In genomic region chr2:128241280-128241665, GRCm38 (mm10) we compare ENCODE assay signal across 13 mouse cellular contexts.
DNase-seq lines count a peak whose midpoint lies in the region; ATAC-seq lines count a peak whose summit lies in the region.
"Had no signal": no experiment of that assay in that cellular context is flagged by ENCODE, and none has a peak within 500 bp of the region (broad histone marks: within the 10 kb centered on the region; RNA-seq: fewer than 3 reads in every experiment).

No protein-coding gene starts in this region.

- DNase-seq in forebrain, embryonic 11.5 days (ENCODE audit: low spot score) = peak; percentile 55
- no peak for DNase-seq in kidney, adult 9 months
- no peak for DNase-seq in heart, adult 9 months (ENCODE audit: low spot score in 2 of 2)
- DNase-seq: B cell, adult 2 months; cerebellum, adult 9-11 months; layer of hippocampus, postnatal 36 days had no signal

- ATAC-seq in forebrain, embryonic 11.5 days (replicated peaks; ENCODE audit: low FRiP score) = peak; percentile 36; the same call in 1 of the 2 replicates
- no peak for ATAC-seq in forebrain, embryonic 15.5 days (replicated peaks)
- ATAC-seq in midbrain, embryonic 12.5 days (ENCODE audit: low FRiP score, low read depth) = peak; percentile 38; the same call in 1 of the 2 replicates
- ATAC-seq in midbrain, embryonic 16.5 days = no peak
- ATAC-seq in intestine, embryonic 15.5 days = no peak
- ATAC-seq in monocyte, adult 5-6 weeks (replicated peaks; ENCODE audit: insufficient number of reproducible peaks, low FRiP score, low TSS enrichment, poor library complexity, severe bottlenecking) = no peak

- no peaks in the 10 kb centered on the region for H3K27me3 ChIP-seq in forebrain, embryonic 11.5 days (ENCODE audit: control insufficient read depth, insufficient read depth, low read length)
- H3K27me3 ChIP-seq in forebrain, embryonic 15.5 days = no peaks in the 10 kb centered on the region
- H3K27me3 ChIP-seq in midbrain, embryonic 12.5 days = no peaks in the 10 kb centered on the region
- no peaks in the 10 kb centered on the region for H3K27me3 ChIP-seq in midbrain, embryonic 16.5 days (ENCODE audit: control insufficient read depth, insufficient read depth, low read depth, low read length)
- no peaks in the 10 kb centered on the region for H3K27me3 ChIP-seq in intestine, embryonic 15.5 days (replicated peaks)
- H3K27me3 ChIP-seq: limb, embryonic 15.5 days had no signal

- H3K4me2 ChIP-seq in forebrain, embryonic 11.5 days (ENCODE audit: low read depth, low read length, severe bottlenecking) = no peak overlapping the region
- H3K4me2 ChIP-seq in forebrain, embryonic 15.5 days (replicated peaks) = no peak overlapping the region
- no peak overlapping the region for H3K4me2 ChIP-seq in midbrain, embryonic 12.5 days (replicated peaks)
- H3K4me2 ChIP-seq in midbrain, embryonic 16.5 days (ENCODE audit: low read length) = no peak overlapping the region
- H3K4me2 ChIP-seq in intestine, embryonic 15.5 days (replicated peaks) = no peak overlapping the region
- H3K4me2 ChIP-seq: limb, embryonic 15.5 days had no signal

- no peak overlapping the region for H3K27ac ChIP-seq in forebrain, embryonic 11.5 days (ENCODE audit: low read depth, low read length)
- H3K27ac ChIP-seq in forebrain, embryonic 15.5 days (replicated peaks) = no peak overlapping the region
- no peak overlapping the region for H3K27ac ChIP-seq in midbrain, embryonic 12.5 days (replicated peaks)
- H3K27ac ChIP-seq in midbrain, embryonic 16.5 days (ENCODE audit: low read length) = no peak overlapping the region
- peak overlapping the region; percentile 41; the same call in 1 of the 2 replicates for H3K27ac ChIP-seq in intestine, embryonic 15.5 days
- H3K27ac ChIP-seq: limb, embryonic 15.5 days had no signal

- no peaks in the 10 kb centered on the region for H3K36me3 ChIP-seq in forebrain, embryonic 11.5 days (ENCODE audit: control insufficient read depth, insufficient read depth, low read length)
- H3K36me3 ChIP-seq in forebrain, embryonic 15.5 days = no peaks in the 10 kb centered on the region
- H3K36me3 ChIP-seq in midbrain, embryonic 12.5 days = no peaks in the 10 kb centered on the region
- no peaks in the 10 kb centered on the region for H3K36me3 ChIP-seq in midbrain, embryonic 16.5 days (ENCODE audit: control insufficient read depth, insufficient read depth, low read length)
- no peaks in the 10 kb centered on the region for H3K36me3 ChIP-seq in intestine, embryonic 15.5 days
- H3K36me3 ChIP-seq: limb, embryonic 15.5 days had no signal

- peaks cover 10% of the 10 kb centered on the region; the same call in 1 of the 2 replicates for H3K4me1 ChIP-seq in forebrain, embryonic 11.5 days (replicated peaks; ENCODE audit: control insufficient read depth, insufficient read depth, low read length)
- H3K4me1 ChIP-seq in forebrain, embryonic 15.5 days = peaks cover 10% of the 10 kb centered on the region
- peaks cover 20% of the 10 kb centered on the region for H3K4me1 ChIP-seq in midbrain, embryonic 12.5 days
- peaks cover 2% of the 10 kb centered on the region; the same call in 1 of the 2 replicates for H3K4me1 ChIP-seq in midbrain, embryonic 16.5 days (ENCODE audit: control insufficient read depth, insufficient read depth, low read length)
- H3K4me1 ChIP-seq in intestine, embryonic 15.5 days (replicated peaks) = peaks cover 5% of the 10 kb centered on the region; the same call in 1 of the 2 replicates

- H3K4me3 ChIP-seq in forebrain, embryonic 11.5 days (ENCODE audit: low read depth, low read length) = no peak overlapping the region
- no peak overlapping the region for H3K4me3 ChIP-seq in forebrain, embryonic 15.5 days
- no peak overlapping the region for H3K4me3 ChIP-seq in midbrain, embryonic 12.5 days
- H3K4me3 ChIP-seq in midbrain, embryonic 16.5 days (ENCODE audit: low read depth, low read length) = no peak overlapping the region
- H3K4me3 ChIP-seq in intestine, embryonic 15.5 days (replicated peaks) = no peak overlapping the region
- H3K4me3 ChIP-seq: erythroblast, embryonic 14.5 days; limb, embryonic 15.5 days had no signal

- peak overlapping the region; percentile 23; the same call in 1 of the 2 replicates for H3K9ac ChIP-seq in forebrain, embryonic 11.5 days (ENCODE audit: low read length)
- no peak overlapping the region for H3K9ac ChIP-seq in forebrain, embryonic 15.5 days (replicated peaks)
- no peak overlapping the region for H3K9ac ChIP-seq in midbrain, embryonic 12.5 days (replicated peaks)
- H3K9ac ChIP-seq in midbrain, embryonic 16.5 days (ENCODE audit: low read depth, low read length) = no peak overlapping the region
- H3K9ac ChIP-seq in intestine, embryonic 15.5 days = no peak overlapping the region
- H3K9ac ChIP-seq: limb, embryonic 15.5 days had no signal

- WGBS in forebrain, embryonic 11.5 days = 2% methylated on average over 3 of the region's 3 CpGs
- WGBS in forebrain, embryonic 15.5 days = 4% methylated on average over 3 of the region's 3 CpGs
- WGBS in midbrain, embryonic 12.5 days = 2% methylated on average over 3 of the region's 3 CpGs
- WGBS in midbrain, embryonic 16.5 days = 2% methylated on average over 3 of the region's 3 CpGs
- 13% methylated on average over 3 of the region's 3 CpGs for WGBS in intestine, embryonic 15.5 days

- H3K9me3 ChIP-seq in forebrain, embryonic 11.5 days (ENCODE audit: control insufficient read depth, low read length) = no peaks in the 10 kb centered on the region
- H3K9me3 ChIP-seq in forebrain, embryonic 15.5 days = no peaks in the 10 kb centered on the region
- H3K9me3 ChIP-seq in midbrain, embryonic 12.5 days = no peaks in the 10 kb centered on the region
- H3K9me3 ChIP-seq in midbrain, embryonic 16.5 days (replicated peaks; ENCODE audit: control insufficient read depth, low read length, poor library complexity, severe bottlenecking) = no peaks in the 10 kb centered on the region
- no peaks in the 10 kb centered on the region for H3K9me3 ChIP-seq in intestine, embryonic 15.5 days
- H3K9me3 ChIP-seq: limb, embryonic 15.5 days had no signal

Comparison
In these comparisons a context has a peak if more than half of its experiments do, and no peak if none do; other contexts are left out.
1. ATAC-seq: peak in forebrain, embryonic 11.5 days (single experiment) and midbrain, embryonic 12.5 days (single experiment); none in forebrain, embryonic 15.5 days (single experiment), midbrain, embryonic 16.5 days (single experiment), intestine, embryonic 15.5 days (single experiment) and monocyte, adult 5-6 weeks (single experiment).